Mouse (Mus musculus): Measurements from ENCODE around the gene Olfr1132. TPM values are rescaled to one million over a fixed set of nuclear protein-coding genes. Genes with fewer than 3 reads are reported as not detected.

Gene Olfr1132
- polyA plus RNA-seq (2014; fragmentation: Illumina TruSeq; extraction: RNeasy Lipid Tissue Mini Kit (QIAGEN cat#74804)) = not detected

DNA sequence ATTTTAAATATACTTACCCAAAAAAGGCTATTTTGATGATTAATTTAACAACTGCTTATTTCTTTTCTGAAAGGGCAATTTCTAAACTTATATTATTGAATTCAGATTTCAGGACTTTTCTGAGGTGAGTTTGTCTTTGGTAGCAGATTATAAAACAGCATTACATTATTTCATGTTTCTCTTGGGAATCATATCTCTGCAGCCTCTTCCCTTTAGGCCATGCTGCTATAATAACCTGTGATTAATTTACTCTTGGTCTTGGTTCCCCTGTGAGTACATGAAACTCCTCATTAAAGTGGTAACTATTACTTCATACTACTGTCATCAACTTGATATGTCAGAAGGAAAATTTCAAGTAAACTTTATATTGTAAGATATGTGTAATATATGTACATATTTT lies at the start of gene Olfr1132:
Gene Olfr1132, minus strand, starts transcription at position 101 of the 400 bp plus-strand sequence.

DNA sequence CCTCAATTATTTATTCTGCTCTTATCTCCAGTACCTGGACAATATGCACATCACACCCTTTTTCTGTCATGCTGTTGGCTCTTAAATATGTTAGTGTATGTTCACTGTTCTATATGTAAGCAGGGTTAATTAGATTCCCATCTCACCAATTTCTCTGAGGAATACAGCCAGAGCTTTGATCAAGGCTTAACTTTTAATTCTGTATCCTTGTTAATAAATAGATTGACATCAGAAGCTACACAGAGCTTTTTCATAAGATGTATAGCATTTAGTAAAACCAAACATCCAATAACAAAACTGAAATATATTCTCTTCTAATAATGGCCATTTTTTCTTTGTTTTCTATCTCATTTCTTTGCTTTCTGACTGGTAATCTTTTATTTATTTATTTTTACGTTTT lies 36.2 kb upstream of the Olfr1132 start, which contains the start of gene Olfr1135:
Gene Olfr1135, minus strand, starts transcription at position 101 of the 400 bp plus-strand sequence.

DNA sequence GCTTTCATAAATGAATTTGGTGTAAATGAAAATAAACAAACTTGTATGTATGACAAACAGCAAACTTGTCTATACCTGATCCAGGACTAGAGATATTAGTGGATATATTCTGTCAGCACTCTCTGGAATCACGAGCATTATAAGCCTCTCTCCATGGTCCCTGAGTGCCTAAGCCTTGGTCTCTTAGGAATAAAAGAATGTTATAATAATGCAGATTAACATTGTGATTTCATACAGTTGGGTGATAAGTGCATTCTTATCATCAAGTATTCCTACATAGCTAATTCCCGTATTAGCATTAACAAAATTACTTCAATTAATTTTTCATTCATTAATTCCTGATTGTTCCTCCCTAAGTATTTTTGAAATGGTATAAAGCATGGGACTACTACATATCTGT lies 21.0 kb upstream of the Olfr1132 start, which contains the start of gene Olfr1134:
Gene Olfr1134, minus strand, starts transcription at position 101 of the 400 bp plus-strand sequence.

DNA sequence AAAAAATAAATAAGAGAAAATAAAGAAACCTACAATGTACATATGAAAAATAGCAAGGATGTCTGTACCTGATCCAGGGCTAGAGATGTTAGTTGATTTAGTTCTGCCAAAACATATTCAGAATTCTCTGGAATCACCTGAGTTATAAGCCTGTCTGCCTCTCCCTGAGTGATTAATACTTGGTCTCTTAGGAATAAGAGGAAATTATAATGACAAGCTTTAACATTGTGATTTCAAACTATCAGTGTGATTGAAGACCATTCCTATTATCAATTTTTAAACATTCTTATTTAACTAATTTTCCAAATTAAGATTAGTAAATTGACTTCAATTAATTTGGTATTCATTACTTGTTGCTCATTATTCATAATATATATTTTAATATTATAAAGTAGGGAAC lies 9.9 kb upstream of the Olfr1132 start, which contains the start of gene Olfr1133:
Gene Olfr1133, minus strand, starts transcription at position 101 of the 400 bp plus-strand sequence.

DNA sequence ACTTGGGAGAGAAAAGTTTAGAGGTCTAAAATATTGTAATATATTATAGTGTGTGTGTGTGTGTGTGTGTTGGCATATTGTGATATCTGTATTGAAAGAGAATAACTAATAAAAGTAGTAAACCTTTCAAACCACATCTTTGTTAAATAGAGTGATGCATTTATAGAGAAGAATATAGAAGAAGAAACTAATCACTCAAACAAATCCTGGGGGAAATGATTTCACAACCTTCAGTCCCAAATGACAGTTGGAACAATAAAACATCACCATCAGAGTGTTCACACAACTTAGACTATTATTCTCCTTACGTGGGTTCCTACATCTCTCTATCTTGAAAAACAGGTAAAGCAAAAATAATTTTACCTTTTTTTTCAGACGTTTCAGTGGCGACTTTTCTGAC lies 10.5 kb downstream of the Olfr1132 start, which contains the start of gene Olfr1131:
Gene Olfr1131, plus strand, starts transcription at position 301 of the 400 bp plus-strand sequence.

DNA sequence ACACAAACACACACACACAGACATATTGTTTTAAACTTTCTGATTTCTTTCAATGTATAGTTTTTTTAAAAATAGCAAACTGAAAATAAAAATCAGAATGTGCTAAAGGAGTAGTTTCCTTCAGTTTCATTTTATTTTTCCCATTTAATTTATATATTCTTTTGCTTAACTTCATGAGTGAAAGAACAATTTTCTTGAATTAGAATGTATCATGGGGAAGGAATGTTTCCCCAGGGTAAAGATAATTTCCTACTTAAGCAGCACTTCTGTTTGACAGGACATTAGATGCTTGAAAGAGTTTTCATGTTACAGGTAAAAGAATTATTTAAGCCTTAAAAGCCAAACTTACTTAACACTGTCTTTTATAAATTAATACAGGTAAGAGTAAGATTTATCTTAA lies 31.4 kb downstream of the Olfr1132 start, which contains the start of gene Olfr1130:
Gene Olfr1130, plus strand, starts transcription at position 301 of the 400 bp plus-strand sequence.

Other genes with a start within 250 kb of the Olfr1132 start
- gene Olfr1123, start 220.9 kb downstream of the Olfr1132 start, polyA plus RNA-seq (2014; fragmentation: Illumina TruSeq; extraction: RNeasy Lipid Tissue Mini Kit (QIAGEN cat#74804)) = not detected
- not detected for gene Olfr1124, start 207.3 kb downstream of the Olfr1132 start, polyA plus RNA-seq (2014; fragmentation: Illumina TruSeq; extraction: RNeasy Lipid Tissue Mini Kit (QIAGEN cat#74804))
- gene Olfr1126, start 183.6 kb downstream of the Olfr1132 start, polyA plus RNA-seq (2014; fragmentation: Illumina TruSeq; extraction: RNeasy Lipid Tissue Mini Kit (QIAGEN cat#74804)) = not detected
- gene Pramel7, start 140.4 kb downstream of the Olfr1132 start, polyA plus RNA-seq (2014; fragmentation: Illumina TruSeq; extraction: RNeasy Lipid Tissue Mini Kit (QIAGEN cat#74804)) = not detected
- not detected for gene Pramel6, start 131.0 kb downstream of the Olfr1132 start, polyA plus RNA-seq (2014; fragmentation: Illumina TruSeq; extraction: RNeasy Lipid Tissue Mini Kit (QIAGEN cat#74804))
- gene Olfr153, start 105.7 kb downstream of the Olfr1132 start, polyA plus RNA-seq (2014; fragmentation: Illumina TruSeq; extraction: RNeasy Lipid Tissue Mini Kit (QIAGEN cat#74804)) = not detected
- gene Olfr1128, start 92.0 kb downstream of the Olfr1132 start, polyA plus RNA-seq (2014; fragmentation: Illumina TruSeq; extraction: RNeasy Lipid Tissue Mini Kit (QIAGEN cat#74804)) = not detected
- gene Olfr1129, start 63.6 kb downstream of the Olfr1132 start, polyA plus RNA-seq (2014; fragmentation: Illumina TruSeq; extraction: RNeasy Lipid Tissue Mini Kit (QIAGEN cat#74804)) = not detected
- not detected for gene Olfr1130, start 31.3 kb downstream of the Olfr1132 start, polyA plus RNA-seq (2014; fragmentation: Illumina TruSeq; extraction: RNeasy Lipid Tissue Mini Kit (QIAGEN cat#74804))
- gene Olfr1131, start 10.4 kb downstream of the Olfr1132 start, polyA plus RNA-seq (2014; fragmentation: Illumina TruSeq; extraction: RNeasy Lipid Tissue Mini Kit (QIAGEN cat#74804)) = not detected
- not detected for gene Olfr1133, start 9.8 kb upstream of the Olfr1132 start, polyA plus RNA-seq (2014; fragmentation: Illumina TruSeq; extraction: RNeasy Lipid Tissue Mini Kit (QIAGEN cat#74804))
- gene Olfr1134, start 20.9 kb upstream of the Olfr1132 start, polyA plus RNA-seq (2014; fragmentation: Illumina TruSeq; extraction: RNeasy Lipid Tissue Mini Kit (QIAGEN cat#74804)) = not detected
- not detected for gene Olfr1135, start 36.1 kb upstream of the Olfr1132 start, polyA plus RNA-seq (2014; fragmentation: Illumina TruSeq; extraction: RNeasy Lipid Tissue Mini Kit (QIAGEN cat#74804))
- gene Olfr1136, start 56.4 kb upstream of the Olfr1132 start, polyA plus RNA-seq (2014; fragmentation: Illumina TruSeq; extraction: RNeasy Lipid Tissue Mini Kit (QIAGEN cat#74804)) = not detected
- not detected for gene Olfr1137, start 75.6 kb upstream of the Olfr1132 start, polyA plus RNA-seq (2014; fragmentation: Illumina TruSeq; extraction: RNeasy Lipid Tissue Mini Kit (QIAGEN cat#74804))
- gene Olfr1138, start 102.4 kb upstream of the Olfr1132 start, polyA plus RNA-seq (2014; fragmentation: Illumina TruSeq; extraction: RNeasy Lipid Tissue Mini Kit (QIAGEN cat#74804)) = not detected
- not detected for gene Olfr1140, start 106.2 kb upstream of the Olfr1132 start, polyA plus RNA-seq (2014; fragmentation: Illumina TruSeq; extraction: RNeasy Lipid Tissue Mini Kit (QIAGEN cat#74804))
- gene Olfr1141, start 116.5 kb upstream of the Olfr1132 start, polyA plus RNA-seq (2014; fragmentation: Illumina TruSeq; extraction: RNeasy Lipid Tissue Mini Kit (QIAGEN cat#74804)) = not detected
- not detected for gene Olfr152, start 141.9 kb upstream of the Olfr1132 start, polyA plus RNA-seq (2014; fragmentation: Illumina TruSeq; extraction: RNeasy Lipid Tissue Mini Kit (QIAGEN cat#74804))
- gene Olfr1143, start 163.1 kb upstream of the Olfr1132 start, polyA plus RNA-seq (2014; fragmentation: Illumina TruSeq; extraction: RNeasy Lipid Tissue Mini Kit (QIAGEN cat#74804)) = not detected
- not detected for gene Olfr1145, start 172.3 kb upstream of the Olfr1132 start, polyA plus RNA-seq (2014; fragmentation: Illumina TruSeq; extraction: RNeasy Lipid Tissue Mini Kit (QIAGEN cat#74804))
- not detected for gene Olfr1148, start 193.0 kb upstream of the Olfr1132 start, polyA plus RNA-seq (2014; fragmentation: Illumina TruSeq; extraction: RNeasy Lipid Tissue Mini Kit (QIAGEN cat#74804))
- gene Olfr1150-ps1, start 206.5 kb upstream of the Olfr1132 start, polyA plus RNA-seq (2014; fragmentation: Illumina TruSeq; extraction: RNeasy Lipid Tissue Mini Kit (QIAGEN cat#74804)) = not detected
- gene Olfr1151, start 218.3 kb upstream of the Olfr1132 start, polyA plus RNA-seq (2014; fragmentation: Illumina TruSeq; extraction: RNeasy Lipid Tissue Mini Kit (QIAGEN cat#74804)) = not detected
- not detected for gene Olfr1152, start 229.0 kb upstream of the Olfr1132 start, polyA plus RNA-seq (2014; fragmentation: Illumina TruSeq; extraction: RNeasy Lipid Tissue Mini Kit (QIAGEN cat#74804))

All from ovary, adult 10 weeks (tissue).